Mouse (Mus musculus) midbrain, postnatal 0 days (tissue): ENCODE measurements at regions not wholly inside any gene's neighbourhood (a gene's known extent, or its start where the extent isn't known, plus 50 kb on each side); places are given as distances from the start of the nearest gene placed in this dataset.

ENCODE experiments used
- ATAC-seq: fragments of 200-750 bp; cut with Nextera tagmentation; 2 replicates; pipeline ENCODE4 v1.8.0; 2017; ENCODE audit warnings: moderate number of reproducible peaks, mild to moderate bottlenecking, moderate TSS enrichment, moderate library complexity; ENCODE audit not compliant: low FRiP score
- DNase-seq: peaks from one replicate; pipeline ENCODE4 v3.0.0-alpha.2; 2015; ENCODE audit warnings: low spot score
- H3K27ac ChIP-seq: fragments of 300-500 bp; sonication (generic); 2 replicates; pipeline ENCODE4 v1.5.1; 2014; ENCODE audit warnings: low read depth, mild to moderate bottlenecking, low read length, mixed read lengths
- H3K27me3 ChIP-seq: fragments of 300-500 bp; sonication (generic); 2 replicates; pipeline ENCODE4 v1.6.1; 2014; ENCODE audit warnings: low read length, control low read depth, mixed read lengths; ENCODE audit not compliant: insufficient read depth
- H3K36me3 ChIP-seq: fragments of 300-500 bp; sonication (generic); 2 replicates; pipeline ENCODE4 v1.6.1; 2014; ENCODE audit warnings: low read length, control low read depth, mixed read lengths; ENCODE audit not compliant: insufficient read depth
- H3K4me1 ChIP-seq: fragments of 300-500 bp; sonication (generic); 2 replicates; pipeline ENCODE4 v1.6.1; 2014; ENCODE audit warnings: mild to moderate bottlenecking, control low read depth, antibody characterized with exemption, low read length, mixed read lengths; ENCODE audit not compliant: insufficient read depth
- H3K4me2 ChIP-seq: fragments of 300-500 bp; sonication (generic); 2 replicates; pipeline ENCODE4 v1.6.1; 2014; ENCODE audit warnings: low read depth, mild to moderate bottlenecking, low read length, mixed read lengths; ENCODE audit not compliant: poor library complexity, severe bottlenecking
- H3K4me3 ChIP-seq: fragments of 300-500 bp; sonication (generic); 2 replicates; pipeline ENCODE4 v1.5.1; 2014; ENCODE audit warnings: low read depth, mild to moderate bottlenecking, low read length, moderate library complexity
- H3K9ac ChIP-seq: fragments of 300-500 bp; sonication (generic); replicated peaks from 2 replicates; pipeline ENCODE4 v1.6.1; 2014; ENCODE audit warnings: mild to moderate bottlenecking, low read length, moderate library complexity, mixed read lengths; ENCODE audit not compliant: poor library complexity, severe bottlenecking
- H3K9me3 ChIP-seq: fragments of 300-500 bp; sonication (generic); 2 replicates; pipeline ENCODE4 v1.6.1; 2016; ENCODE audit warnings: low read length, control low read depth
- CTCF ChIP-seq: IDR thresholded peaks from 2 replicates; pipeline ENCODE4 v1.5.1; 2016; ENCODE audit warnings: antibody characterized with exemption, mild to moderate bottlenecking
- WGBS: fragments of 180-500 bp; shearing (Covaris S2); extraction: QIAGEN DNeasy Blood & Tissue Kit; methylation state at CpG from one replicate; pipeline ENCODE4 v1.1.7; 2014; 5-methylcytosine and 5-hydroxymethylcytosine counted together

DNA sequence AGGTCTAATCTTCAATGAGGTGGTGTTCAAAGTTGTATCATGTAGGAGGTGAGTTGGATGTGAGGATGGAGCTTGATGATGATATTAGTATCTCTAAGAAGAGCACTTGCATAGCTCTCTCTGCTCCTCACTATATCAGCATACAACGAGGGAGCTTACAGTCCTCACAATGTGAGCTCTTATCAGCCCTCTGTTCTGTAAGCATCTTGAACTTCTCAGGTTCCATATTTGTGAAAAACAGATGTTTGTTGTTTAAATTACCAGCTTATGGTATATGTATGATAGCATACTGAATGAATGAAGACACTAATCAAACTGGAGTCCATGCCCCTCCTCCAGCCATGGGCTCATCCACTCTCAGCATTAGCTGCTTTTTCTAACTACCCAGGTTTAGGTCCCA lies 262.5 kb upstream of the Cobl start:
- no peak overlapping the region for H3K9ac ChIP-seq
- 85% methylated on average over 1 of the region's 1 CpGs for WGBS
- H3K27ac ChIP-seq, result no peak overlapping the region
- no peak for TF ChIP-seq CTCF
- H3K4me1 ChIP-seq, result no peaks in the 10 kb centered on the region
- no peaks in the 10 kb centered on the region for H3K27me3 ChIP-seq
- no peaks in the 10 kb centered on the region for H3K9me3 ChIP-seq
- H3K4me2 ChIP-seq, result no peak overlapping the region
- no peak overlapping the region for H3K4me3 ChIP-seq
- DNase-seq, result no peak
- no peak for ATAC-seq
- no peaks in the 10 kb centered on the region for H3K36me3 ChIP-seq

DNA sequence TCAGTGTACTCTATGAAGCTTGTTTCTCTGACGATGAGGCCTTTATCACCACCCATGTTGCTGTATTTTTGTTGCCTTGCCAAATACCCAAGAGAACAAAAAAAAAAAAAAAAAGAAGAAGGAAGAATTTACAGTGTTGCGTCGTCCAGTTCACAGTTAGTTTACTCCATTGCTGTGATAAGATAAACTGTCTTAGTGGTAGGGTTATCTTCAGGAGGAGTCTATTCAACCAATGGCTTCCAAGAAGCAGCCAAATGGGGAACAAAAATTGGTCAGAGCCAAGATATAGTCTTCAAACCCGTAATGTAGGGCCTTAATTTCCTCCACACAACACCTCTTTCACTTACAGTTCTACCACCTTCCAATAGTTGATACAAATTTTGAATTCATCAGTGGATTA lies 261.7 kb upstream of the Cobl start:
- TF ChIP-seq CTCF, result no peak
- H3K27me3 ChIP-seq, result no peaks in the 10 kb centered on the region
- no peaks in the 10 kb centered on the region for H3K9me3 ChIP-seq
- no peak overlapping the region for H3K27ac ChIP-seq
- no peaks in the 10 kb centered on the region for H3K36me3 ChIP-seq
- H3K4me1 ChIP-seq, result no peaks in the 10 kb centered on the region
- DNase-seq (no peak), ATAC-seq (no peak)
- WGBS, result 85% methylated on average over 4 of the region's 4 CpGs
- no peak overlapping the region for H3K4me2 ChIP-seq
- H3K4me3 ChIP-seq, result no peak overlapping the region
- no peak overlapping the region for H3K9ac ChIP-seq

DNA sequence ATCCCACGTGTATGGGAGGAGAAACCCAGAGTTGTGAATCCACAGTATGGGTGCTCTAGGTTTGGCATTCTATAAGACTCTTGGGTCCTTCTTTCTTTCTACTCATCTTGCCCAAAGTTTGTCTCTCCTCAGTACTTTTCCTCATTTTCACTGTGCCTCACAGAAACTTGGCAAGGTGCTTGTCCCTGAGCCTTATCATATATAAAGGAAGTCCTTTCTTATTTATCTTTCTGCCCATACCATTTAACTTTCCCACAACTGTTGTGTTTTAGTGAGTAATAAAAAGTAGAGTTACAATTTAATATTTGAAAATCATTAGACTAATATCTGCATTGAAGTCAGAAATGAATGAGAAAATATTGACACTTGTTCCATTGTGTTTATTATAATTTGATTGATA lies 257.6 kb upstream of the Cobl start:
- H3K9me3 ChIP-seq, result no peaks in the 10 kb centered on the region
- H3K4me1 ChIP-seq, result no peaks in the 10 kb centered on the region
- no peak overlapping the region for H3K4me3 ChIP-seq
- H3K9ac ChIP-seq, result no peak overlapping the region
- no peak for TF ChIP-seq CTCF
- 31% methylated on average over 1 of the region's 1 CpGs for WGBS
- no peaks in the 10 kb centered on the region for H3K27me3 ChIP-seq
- H3K27ac ChIP-seq, result no peak overlapping the region
- H3K36me3 ChIP-seq, result no peaks in the 10 kb centered on the region
- no peak for ATAC-seq
- DNase-seq, result no peak
- H3K4me2 ChIP-seq, result no peak overlapping the region

DNA sequence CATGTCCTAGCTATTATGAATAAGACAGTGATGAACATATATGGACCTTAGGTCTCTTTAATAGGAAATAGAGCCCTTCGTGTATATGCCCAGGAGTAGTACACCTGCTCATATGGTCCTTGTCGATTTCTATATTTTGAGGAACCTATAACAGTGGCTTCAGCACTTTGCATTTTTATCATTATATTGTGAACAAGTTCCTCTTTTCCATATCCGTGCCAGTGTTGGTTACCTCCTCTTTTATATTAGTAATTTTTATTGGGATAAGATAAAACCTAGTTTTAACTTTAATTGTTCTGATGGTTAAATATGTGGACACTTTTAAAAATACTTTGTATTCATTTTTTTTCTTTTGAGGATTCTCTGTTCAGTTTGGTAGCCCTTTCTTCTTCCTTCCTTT lies 255.4 kb upstream of the Cobl start:
- no peak overlapping the region for H3K4me3 ChIP-seq
- DNase-seq (no peak), ATAC-seq (no peak)
- 87% methylated on average over 3 of the region's 3 CpGs for WGBS
- no peaks in the 10 kb centered on the region for H3K4me1 ChIP-seq
- no peaks in the 10 kb centered on the region for H3K27me3 ChIP-seq
- no peaks in the 10 kb centered on the region for H3K9me3 ChIP-seq
- no peak for TF ChIP-seq CTCF
- no peak overlapping the region for H3K4me2 ChIP-seq
- H3K27ac ChIP-seq, result no peak overlapping the region
- no peaks in the 10 kb centered on the region for H3K36me3 ChIP-seq
- no peak overlapping the region for H3K9ac ChIP-seq

DNA sequence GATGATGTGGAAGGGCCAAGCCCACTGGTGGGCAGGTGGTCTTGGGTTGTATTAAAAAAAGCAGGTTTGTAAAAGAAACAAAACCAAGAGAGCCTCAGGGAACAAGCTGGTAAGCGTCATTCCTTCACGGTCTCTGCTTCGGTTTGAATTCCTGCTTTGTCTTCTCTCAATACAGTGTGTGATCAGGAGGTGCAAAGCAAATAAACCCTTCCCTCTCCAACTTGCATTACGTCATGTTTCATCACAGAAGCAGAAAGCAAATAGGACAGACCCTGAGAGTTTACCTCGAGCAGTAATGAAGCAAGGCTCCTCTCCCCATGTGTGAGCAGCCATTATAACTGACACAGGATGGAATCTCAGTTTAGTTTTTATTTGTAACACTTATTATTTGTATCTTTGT lies 231.6 kb upstream of the Cobl start:
- no peaks in the 10 kb centered on the region for H3K27me3 ChIP-seq
- no peak overlapping the region for H3K27ac ChIP-seq
- no peak overlapping the region for H3K4me2 ChIP-seq
- ATAC-seq (no peak), DNase-seq (no peak)
- TF ChIP-seq CTCF, result no peak
- 40% methylated on average over 5 of the region's 5 CpGs for WGBS
- no peaks in the 10 kb centered on the region for H3K9me3 ChIP-seq
- H3K4me3 ChIP-seq, result no peak overlapping the region
- no peaks in the 10 kb centered on the region for H3K4me1 ChIP-seq
- H3K36me3 ChIP-seq, result no peaks in the 10 kb centered on the region
- no peak overlapping the region for H3K9ac ChIP-seq

DNA sequence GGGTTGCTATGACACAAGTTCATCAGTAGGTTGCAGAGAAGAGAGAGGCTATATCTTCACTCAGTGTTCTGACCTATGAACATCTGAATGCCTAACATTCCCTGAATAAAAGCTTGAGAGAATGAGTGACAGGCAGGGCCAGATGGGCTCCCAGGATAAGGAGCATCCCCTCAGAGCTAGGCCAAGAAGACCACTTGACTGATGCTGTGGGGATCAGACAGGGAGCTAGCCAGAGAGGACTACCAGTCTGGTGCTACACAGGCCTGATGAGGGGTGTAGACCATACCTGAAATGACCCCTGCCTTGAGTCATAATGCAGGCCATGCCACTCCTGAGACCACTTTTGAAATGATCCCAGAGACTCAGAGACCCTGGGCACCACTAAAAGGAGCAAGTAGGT lies 228.1 kb upstream of the Cobl start:
- Histone ChIP-seq H3K9me3 (no peaks in the 10 kb centered on the region), H3K4me1 (no peaks in the 10 kb centered on the region), H3K9ac (no peak overlapping the region), H3K4me2 (no peak overlapping the region), H3K27ac (no peak overlapping the region), H3K36me3 (no peaks in the 10 kb centered on the region), H3K27me3 (no peaks in the 10 kb centered on the region), H3K4me3 (no peak overlapping the region)
- ATAC-seq (no peak), DNase-seq (no peak)
- TF ChIP-seq CTCF, result no peak

DNA sequence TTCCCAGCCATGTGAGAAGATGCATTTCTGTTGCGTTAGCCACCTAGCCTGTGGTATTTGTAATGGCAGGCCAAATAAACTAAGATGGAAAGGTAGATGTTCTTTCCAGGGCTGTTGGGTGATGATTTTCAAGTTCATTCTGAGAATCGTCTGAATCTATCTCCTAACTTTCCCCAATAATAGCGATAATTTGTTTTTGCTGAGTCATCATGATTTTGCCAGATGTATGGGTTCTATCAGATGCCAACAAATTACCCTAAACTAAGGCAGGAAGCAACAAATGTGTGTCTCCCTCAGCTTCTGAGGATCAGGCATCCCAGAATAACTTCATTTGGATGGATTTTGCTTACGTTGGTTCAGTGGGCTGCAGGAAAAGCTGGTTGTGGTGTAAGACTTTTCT lies 222.0 kb upstream of the Cobl start:
- ATAC-seq, result no peak
- WGBS, result 97% methylated on average over 4 of the region's 4 CpGs
- Histone ChIP-seq H3K4me2 (no peak overlapping the region), H3K9ac (no peak overlapping the region), H3K9me3 (no peaks in the 10 kb centered on the region), H3K4me3 (no peak overlapping the region), H3K36me3 (no peaks in the 10 kb centered on the region), H3K27ac (no peak overlapping the region), H3K27me3 (no peaks in the 10 kb centered on the region), H3K4me1 (no peaks in the 10 kb centered on the region)
- TF ChIP-seq CTCF, result no peak
- no peak for DNase-seq
